Mouse (Mus musculus) 3T3-L1 (cell line): Measurements from ENCODE around the gene Mgll.
A peak's percentile ranks its signal among the peaks of the same experiment; 100 is the strongest.

Experiments used
- DNase-seq: peaks from one replicate; pipeline ENCODE4 v3.0.0-alpha.2; 2015; ENCODE audit warnings: low read depth, low spot score

The Mgll gene

DNA sequence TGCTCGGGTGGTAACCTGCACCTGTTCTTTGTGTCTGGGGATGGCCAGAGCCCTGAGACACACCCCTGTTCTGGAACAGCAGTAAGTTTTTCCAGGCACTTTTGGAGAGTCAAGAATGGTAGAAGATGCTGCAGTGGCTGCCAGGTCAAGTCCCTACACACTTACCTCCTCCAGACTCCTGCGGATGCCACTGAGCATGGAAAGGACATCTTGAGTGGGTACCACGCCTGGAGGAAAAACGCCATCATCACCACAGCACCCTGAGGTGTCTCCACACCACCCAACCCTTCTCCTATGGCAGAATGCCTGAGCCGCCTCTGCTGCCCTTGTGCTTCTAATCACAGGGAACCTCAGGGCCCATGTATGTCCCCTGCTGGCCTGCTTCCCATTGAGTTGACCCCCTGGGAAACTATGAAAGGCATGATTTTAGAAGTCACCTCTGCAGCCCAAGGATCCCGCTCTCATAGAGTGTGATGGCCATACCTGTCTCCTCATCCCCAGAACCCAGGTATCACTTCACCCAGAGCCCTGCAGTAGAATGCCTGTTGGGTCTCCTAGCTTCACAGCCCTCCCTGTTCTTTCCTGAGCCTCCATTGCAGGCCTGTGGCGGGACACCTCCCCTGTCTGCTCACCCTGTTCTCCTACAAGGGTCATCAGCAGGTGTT lies 120.8 kb downstream of the Mgll start:
- no peak for DNase-seq

DNA sequence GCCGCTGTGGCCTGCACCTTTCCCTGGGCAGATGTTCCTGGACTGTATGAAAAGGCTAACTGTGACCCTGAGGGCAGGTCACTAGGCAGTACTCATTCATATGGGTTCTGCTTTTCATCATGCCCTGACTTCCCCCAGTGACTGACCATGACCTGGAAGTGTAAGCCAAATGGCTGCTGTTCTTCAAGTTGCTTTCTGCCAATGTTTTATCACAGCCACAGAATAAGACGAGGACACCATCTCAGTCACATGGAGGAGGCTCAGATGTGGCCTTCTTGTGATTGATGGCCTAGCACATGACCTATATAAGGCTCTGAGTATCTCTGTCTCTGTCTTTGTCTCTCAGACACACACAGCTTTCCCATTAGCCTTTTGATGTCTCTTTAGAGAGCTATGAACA lies 123.4 kb downstream of the Mgll start:
- DNase-seq: no peak

DNA sequence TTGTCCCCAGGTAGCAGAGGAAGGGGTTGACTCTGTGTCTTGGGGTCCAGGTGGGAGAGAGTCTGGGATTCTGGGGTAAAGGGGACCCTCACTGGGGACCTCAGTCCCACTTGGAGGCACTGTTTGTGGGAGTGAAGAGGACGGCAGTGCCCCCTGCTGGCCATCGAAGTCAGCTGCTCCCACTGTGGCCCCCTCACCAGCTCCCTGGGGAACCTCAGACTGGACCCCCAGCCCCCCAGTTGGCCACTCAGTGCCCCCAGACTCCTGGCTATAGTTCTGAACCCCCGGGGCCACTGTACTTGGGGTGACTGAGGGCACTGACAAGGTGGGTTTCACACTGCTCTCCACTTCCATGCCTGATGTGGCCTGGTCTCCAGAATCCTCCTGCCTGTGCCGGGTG lies 125.1 kb downstream of the Mgll start:
- peak; percentile 35 for DNase-seq

DNA sequence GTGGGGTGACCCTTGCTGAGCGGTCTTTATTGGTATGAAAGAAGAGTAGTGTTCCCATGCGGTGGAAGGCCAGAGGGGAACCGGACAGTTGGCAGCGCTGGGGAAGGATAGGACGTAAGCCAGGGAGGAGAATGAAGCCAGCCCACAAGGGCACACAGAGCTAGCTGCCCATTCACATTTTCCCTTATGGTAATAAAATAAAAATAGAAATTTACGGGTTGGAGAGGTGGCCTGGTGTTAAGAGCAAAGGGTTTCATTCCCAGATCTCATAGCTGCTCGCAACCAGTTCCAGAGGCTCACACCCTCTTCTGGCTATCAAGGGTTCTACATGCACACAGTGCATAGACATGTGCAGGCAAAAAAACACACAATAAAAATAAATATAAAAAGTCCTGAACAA lies 125.8 kb downstream of the Mgll start:
- no peak for DNase-seq

DNA sequence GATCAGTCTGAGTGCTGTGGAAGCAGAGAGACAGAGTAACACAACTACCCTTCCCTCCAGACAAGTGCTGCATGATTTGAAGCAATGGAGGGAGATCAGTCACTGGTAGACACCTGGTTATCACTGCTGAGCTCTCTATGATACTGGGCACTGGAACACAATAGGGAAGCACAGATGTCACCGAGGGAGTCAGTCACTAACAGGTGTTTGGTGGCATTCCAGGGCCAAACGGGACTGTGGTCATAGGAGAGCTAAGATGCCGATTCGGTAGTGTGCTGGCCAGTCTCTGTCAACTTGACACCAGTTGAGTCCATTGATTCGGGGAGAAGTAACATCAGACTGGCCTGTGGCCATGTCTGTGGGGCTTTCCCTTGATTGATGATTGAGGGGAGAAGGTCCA lies 130.3 kb downstream of the Mgll start:
- DNase-seq: no peak

DNA sequence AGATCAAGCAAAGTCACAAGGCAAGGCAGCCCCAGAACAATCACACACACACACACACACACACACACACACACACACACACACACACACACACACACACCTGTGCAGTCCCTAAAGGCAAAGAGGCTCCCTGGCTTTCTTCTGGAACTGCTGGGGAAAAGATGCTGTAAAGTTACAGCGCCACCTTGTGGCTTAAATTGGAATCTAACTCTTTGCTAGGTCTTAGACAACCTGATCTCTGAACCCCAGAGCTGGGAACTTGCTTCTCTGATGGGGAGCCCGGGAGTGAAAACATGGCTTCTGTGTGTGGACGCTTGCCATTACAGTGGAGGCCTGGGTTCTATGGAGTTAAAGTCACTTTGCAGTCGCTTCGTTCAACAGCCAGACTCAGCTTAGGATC lies 131.4 kb downstream of the Mgll start:
- DNase-seq: peak; percentile 90

DNA sequence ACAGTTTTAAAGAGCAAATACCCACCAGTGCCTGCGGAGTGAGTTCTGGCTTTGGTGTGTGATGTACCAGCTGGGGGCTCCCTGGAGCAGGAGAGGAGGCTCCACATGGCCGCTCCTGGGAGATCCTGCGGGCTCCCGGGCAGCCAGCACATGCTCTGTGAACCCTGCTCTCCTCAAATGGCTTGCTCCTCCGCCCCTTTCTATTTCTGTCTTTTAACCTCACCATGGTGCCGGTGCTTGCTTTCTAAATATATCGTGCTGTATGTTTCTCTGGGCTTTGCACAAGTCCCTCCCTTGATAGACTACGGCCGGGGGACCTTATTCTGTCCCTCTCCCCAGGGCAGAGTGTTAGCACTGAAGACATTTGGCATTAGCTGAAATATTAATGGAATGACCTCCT lies 133.0 kb downstream of the Mgll start:
- no peak for DNase-seq

DNA sequence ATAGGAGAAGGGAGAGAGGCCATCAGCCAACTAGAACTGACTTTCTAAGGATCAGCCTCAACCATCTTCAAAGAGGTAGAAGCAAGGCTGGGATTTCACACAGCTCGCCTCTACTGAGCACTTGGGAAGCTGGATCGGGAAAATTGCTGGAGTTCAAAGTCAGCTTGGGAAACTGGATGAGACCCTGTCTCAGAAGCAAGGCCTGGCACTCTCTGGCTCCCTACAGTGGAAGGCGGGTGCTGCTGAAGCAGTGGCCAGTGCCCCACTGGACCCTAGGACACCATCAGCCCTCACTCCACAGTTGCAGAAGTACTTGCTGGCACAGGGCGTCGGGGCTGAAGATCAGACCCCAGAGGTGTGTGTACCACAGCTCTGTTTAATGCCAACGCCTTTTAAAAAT lies 133.6 kb downstream of the Mgll start:
- DNase-seq: no peak

DNA sequence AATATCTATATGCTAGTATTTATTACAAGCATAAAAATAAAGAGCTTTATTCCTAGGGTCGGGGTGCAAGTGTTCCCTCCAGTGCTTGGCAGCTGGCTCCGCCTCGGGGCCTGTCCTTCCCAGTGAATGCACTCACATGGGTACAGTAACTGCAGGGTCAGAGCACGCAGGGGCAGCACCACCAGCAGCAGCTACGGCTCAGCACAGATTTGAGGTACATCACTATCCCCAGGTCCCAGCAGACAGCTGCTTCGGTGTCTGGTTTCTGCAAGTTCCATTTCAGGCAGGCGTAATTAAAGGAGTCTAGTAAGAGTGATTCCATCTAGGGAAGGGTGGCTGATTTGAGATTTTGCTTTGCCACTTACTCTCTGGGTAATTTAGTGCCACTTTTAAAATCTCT lies 134.1 kb downstream of the Mgll start:
- DNase-seq: no peak

DNA sequence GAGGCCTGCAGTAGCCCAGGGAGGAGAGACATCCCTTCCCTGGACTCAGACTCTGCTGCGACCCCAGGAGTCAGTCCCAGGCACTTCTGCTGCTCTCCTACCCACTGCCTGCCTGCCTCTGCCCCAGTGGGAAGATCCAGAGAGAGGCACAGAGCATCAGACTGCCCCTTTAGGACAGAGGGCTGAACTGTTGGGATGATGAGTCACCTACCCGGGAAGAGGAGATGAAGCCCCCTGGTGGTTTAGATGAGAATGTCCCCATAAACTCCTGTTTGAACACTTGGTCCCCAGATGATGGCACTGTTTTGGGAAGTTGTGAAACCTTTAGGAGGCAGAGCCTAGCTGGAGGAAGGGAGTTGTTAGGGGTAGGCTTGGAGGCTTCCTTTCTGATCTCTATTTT lies 136.7 kb downstream of the Mgll start:
- peak; percentile 93 for DNase-seq

DNA sequence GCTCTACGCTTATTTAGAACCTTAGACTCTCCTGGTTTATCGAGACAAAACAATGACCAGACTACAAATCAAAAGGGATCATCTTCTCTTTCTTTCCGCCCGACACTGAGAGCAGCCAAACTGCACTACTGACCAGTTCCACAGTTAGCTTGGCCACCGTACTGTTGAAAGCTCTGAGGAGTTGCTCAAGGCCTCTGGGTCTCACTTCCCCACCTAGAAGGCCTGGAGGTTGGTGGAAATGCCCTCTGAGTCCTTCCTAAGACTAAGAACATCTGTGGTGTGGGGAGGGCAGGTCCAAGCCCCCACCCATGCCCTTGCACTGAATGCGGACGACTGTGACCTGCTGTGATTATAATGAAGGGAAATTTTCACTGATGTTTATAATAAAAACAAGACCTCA lies 141.5 kb downstream of the Mgll start:
- DNase-seq: no peak

DNA sequence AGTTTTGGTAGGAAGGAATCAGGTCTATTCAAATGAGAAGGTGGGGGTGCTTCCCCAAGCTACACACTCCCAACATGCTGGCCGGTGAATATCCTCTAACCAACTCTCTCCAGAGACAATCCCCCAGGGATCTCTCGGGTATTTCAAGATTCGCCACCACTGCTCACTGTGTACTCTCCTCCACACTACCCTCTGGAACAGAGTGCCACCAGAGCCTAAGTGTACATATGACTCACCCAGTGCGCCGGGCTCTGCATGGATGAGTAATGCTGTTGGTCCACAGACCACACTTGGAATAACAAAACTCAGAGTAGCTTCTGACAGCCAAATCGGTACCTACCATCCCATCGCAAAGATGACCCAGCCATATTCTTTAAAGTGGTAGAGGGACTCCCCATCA lies 145.2 kb downstream of the Mgll start:
- DNase-seq: peak; percentile 96

DNA sequence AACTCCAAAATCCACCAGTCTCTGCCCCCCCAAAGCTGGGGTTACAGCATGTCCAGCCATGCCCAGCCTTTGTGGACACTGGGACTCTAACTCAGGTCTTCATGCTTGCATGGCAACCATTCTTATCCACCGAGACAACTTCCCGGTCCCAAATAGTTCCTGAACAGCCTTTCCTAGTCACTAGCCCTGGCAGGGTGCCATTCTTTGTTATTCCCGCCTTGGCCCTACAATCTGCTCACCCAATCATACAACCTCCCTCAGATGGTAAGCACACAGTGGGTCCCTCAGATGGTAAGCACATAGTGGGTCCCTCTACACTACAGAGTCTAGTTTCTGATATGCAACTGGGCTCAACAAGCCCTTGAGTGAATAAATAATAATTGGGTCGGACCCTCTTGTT lies 146.4 kb downstream of the Mgll start:
- peak; percentile 30 for DNase-seq

DNA sequence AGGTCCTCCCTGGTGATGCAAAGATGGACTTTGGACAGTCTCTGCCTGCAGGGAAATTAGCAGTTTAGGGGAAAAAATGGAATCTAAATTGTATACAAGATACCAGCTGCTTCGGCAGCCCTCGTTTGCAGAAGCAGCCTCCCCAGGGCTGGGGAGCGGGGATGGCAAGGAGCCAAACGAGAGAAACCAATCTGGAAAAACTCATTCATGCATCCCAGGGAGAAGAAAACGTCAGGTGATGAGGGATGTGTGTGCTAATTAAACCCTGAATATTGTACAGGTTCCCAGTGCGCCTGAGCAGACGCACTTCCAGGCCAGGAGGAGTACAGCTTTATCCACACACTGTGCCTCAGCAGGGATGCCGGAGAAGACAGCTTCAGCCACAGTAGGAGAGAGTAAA lies 147.3 kb downstream of the Mgll start:
- DNase-seq: no peak

DNA sequence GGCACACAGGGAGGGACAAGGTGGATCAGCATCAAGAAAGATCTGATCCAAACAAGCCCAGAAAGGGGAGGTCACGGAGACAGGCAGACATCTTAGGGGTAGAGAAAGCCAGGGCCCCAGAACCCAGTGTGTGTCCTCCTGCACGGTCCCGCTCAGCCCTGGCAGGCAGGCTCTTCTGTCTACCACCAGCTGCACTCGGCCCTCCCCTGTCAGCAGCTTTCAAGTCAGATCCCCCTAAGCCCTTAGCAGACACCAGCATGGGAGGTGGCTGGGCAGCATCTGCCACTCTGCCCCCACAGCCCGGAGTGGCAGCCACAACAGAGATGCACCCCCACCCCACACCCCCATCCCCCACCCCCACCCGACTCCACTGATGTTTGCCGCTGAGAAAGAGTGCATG lies 148.6 kb downstream of the Mgll start:
- no peak for DNase-seq

DNA sequence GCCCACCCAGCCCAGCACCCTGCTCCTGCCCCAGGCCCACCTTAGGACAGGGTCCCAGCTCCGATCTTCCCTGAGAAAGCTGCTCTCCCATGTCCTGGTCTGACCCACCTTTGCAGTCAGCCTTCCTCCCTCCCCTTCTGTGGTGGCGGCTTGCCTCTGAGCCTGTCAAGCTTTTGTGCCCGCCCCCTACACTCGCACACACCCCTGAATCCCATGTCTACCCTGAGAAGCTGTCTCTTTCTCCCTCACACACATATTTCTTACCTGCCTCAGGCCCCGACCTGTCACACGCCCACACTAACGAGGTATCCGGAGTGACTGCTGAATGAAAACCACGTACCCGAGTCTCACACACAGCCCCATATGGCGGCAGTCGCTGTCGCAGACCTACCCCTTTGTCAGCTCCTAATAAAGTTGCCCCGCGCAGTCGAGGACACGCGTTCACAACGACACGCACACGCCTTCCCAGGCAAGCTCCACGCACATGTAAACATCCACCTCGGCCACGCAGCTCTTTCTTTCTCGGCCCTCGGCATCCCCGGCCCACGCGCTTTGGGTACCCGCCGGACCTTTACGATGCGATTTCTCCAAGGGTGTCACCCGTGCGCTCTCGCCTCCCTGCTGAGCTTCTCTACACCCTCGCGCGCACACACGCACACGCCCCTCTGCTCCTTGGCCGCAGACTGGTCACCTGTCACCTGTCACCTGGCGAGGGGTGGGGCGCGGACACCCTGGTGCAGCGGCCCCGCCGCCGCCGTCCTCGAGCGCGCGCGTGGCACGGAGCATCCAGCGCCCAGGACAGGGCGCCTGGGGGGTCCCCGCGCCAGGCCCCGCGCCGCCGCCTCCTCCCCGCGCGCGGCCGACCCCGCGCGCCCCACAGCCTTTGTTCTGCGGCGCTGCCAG lies 150.0 kb downstream of the Mgll start:
- no peak for DNase-seq

DNA sequence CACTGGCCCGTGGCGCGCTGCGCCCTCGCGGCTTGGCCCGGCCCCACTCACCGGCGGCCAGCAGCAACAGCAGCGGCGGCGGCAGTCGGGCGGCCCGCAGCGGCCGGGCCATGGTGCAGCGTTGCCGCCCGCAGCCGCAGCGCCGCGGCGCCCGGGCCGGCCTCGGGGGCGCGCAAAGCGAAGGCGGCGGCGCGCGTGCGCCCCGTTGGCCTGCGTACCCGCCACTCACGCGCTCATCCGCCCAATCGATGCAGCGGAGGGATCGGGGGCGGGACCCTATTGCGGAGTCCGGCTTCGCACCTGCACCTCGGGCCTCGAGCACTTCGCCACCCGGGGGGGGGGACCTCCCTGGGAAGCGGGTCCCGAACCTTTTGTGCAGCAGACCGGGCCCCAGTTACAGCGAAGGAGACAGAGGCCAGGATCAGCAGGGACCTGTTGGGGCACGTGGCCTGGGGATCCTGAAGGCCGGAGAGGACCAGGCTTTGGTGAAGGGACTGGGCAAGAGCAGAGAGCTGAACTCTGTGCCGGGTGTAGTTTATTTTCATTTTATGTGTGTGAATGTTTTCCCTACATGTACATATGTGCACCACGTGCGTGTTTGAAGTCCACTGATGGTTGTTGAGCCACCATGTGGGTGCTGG lies 150.8 kb downstream of the Mgll start, which contains the start of gene Podxl2:
TSS of gene Podxl2 (minus strand) at position 177 of the 641 bp plus-strand sequence.
- no peak for DNase-seq
